Mouse (Mus musculus) central nervous system, embryonic 11.5 days (tissue): ENCODE measurements around the gene Pdha1. TPM values are rescaled to one million over a fixed set of nuclear protein-coding genes. Genes with fewer than 3 reads are reported as not detected.

Source experiments
- polyA plus RNA-seq: library from polyadenylated mRNA; depleted of rRNA; stranded (reverse); fragments of >200 nt; gene quantifications from 2 replicates; pipeline ENCODE4 v1.2.3, GENCODE M21; 2012; rRNA removed

The Pdha1 gene
- 90.0 and 111 TPM in 2 replicates for polyA plus RNA-seq

GRCm38 (mm10) chrX:160137861-160138717 is at the start of gene Pdha1:
Gene Pdha1 (minus strand): TSS chrX:160138413.

Other genes with a start within 250 kb of the Pdha1 start
- gene Map3k15, start 150.0 kb downstream of the Pdha1 start, polyA plus RNA-seq: 1.3 and 1.4 TPM in 2 replicates